Mouse (Mus musculus): Measurements from ENCODE around the gene Ugt1a9.
A peak's percentile ranks its signal among the peaks of the same experiment; 100 is the strongest.

Gene Ugt1a9

DNA sequence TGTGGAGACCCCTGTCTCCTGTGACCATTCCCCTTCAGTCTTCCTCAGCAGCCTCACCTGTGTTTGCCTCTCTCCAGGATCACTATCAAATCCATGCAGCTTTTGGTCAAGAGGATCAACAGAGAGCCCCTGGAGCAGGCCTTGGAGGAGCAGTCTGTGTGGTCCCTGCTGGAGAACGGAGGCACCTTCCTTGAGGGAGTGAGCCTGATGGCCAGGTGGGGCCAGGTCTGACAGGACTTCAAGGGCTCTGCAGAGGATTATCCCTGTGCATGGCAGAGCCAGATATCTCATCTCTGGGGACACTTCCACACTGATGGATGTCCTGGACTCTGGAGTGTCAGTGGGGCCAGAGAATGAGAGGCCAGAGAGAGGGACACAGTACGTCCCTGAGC, 184.9 kb downstream of the Ugt1a9 start:
- no peak for TF ChIP-seq GATA4 (IDR thresholded peaks at IDR 0.05; ENCODE audit: insufficient replicate concordance, low read length)

DNA sequence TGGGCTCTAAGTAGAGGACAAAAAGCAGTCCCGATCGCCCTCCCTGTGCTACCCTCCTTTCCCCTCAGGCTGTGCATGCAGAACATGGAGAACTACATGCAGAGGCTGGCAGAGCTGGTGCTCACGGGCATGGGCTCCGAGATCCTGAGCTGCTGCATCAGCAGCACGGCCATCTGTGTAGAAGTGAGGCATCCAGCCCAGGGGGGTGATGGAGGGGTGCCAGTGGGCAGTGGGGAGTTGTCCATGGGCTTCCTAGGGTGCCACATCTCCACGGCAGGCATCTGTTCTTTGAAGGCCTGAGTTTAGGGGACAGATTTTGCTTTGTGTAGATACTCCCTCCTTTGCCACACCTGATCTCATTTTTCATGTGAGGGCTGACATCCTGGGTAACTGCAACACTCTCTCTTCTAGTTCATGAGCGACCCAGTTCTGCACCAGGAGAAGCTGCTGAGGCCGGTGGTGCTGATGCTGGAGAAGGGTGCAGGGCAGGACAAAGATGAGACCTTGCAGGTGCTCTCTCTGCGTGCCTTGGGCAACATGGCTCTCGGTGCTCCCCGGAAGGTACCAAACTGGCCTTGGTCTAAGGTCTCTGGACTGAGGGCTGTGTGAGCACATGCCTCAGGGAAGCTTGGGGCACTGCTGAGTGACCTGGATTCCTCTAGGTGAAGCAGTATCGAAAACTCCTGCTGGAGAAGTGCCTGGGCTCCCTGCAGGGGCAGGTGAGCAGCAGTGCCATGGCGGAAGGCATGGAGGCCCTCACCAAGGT, 185.6 kb downstream of the Ugt1a9 start:
- TF ChIP-seq GATA4 (IDR thresholded peaks at IDR 0.05; ENCODE audit: insufficient replicate concordance, low read length), result no peak

GRCm38 (mm10) chr1:88256886-88257663, 186.5 kb downstream of the Ugt1a9 start:
- no peak for TF ChIP-seq GATA4 (IDR thresholded peaks at IDR 0.05; ENCODE audit: insufficient replicate concordance, low read length)

DNA sequence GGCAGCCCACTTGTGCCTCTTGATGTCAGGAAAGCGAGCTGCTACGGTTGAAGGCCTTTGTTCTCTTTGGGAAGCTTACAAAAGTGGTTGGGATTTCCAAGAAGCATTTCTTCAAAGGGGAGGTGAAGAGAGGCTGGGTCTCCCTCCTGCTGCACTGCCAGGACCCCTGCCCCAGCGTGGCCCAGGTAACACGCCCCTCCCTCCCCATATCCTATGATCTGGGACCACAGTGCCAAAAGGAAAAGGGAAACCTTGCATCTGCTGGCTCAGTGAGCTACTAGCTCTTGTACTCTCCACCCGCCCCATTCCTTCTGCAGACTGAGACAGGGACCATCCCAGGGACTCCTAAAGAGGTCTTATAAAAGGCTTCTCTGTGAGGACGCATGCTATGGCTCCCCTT, 187.1 kb downstream of the Ugt1a9 start:
- no peak for TF ChIP-seq GATA4 (IDR thresholded peaks at IDR 0.05; ENCODE audit: insufficient replicate concordance, low read length)

DNA sequence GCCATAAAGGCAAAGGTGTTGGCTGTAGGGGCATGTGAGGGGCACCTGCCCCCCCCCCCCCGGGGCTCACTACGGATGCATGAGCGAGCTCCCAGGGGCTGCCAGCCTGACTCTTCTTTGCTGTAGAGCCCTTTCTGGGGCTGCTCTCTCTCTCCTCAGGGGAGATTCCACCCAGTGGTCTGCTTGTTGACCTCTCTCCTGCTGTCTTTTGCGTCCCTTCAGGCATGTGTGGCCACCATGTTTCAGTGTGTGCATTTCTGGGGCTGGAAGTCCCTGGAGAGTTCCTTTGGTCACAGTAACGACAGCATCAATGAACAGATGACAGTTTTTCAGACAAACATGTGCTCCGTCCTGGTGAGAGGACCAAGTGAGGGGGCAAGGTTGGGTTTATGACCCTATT, 187.8 kb downstream of the Ugt1a9 start:
- no peak for TF ChIP-seq GATA4 (IDR thresholded peaks at IDR 0.05; ENCODE audit: insufficient replicate concordance, low read length)

DNA sequence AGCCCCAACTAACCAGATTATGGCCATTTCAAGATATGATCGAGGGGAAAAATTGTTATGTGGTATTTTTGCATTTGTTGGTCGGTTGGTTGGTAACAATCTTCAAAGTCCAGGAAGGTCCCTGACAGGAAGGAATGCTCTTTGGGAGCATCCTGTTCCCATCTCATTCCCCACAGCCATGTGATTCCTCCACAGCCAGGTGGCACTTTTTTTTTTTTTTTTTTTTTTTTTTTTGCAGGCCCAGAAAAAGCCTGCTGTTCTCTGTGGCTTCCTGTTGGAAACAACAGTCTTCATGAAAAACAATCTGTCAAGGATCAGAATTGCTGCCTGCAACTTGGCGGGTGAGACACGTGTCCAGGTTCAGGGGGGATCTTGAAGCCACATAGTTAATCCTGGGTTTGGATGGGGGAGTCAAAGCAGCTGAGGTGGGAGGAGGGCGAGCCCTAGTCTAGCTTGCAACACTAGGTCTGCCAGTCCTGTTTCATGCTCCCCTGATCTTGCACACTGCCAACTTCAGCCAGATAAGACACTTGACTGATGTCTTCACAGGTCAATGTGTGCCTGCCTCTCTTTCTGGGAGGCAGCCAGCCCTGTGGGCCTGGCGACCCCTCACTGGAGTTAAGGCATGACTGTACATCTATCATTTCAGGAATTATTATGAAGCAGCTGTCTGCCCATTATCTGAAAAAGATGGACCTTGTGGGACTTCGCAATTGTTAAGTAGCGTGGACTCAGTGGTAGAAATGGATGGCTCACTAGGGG, 188.5 kb downstream of the Ugt1a9 start:
- TF ChIP-seq GATA4 (IDR thresholded peaks at IDR 0.05; ENCODE audit: insufficient replicate concordance, low read length), result peak; percentile 85; the same call in 1 of the 2 replicates

DNA sequence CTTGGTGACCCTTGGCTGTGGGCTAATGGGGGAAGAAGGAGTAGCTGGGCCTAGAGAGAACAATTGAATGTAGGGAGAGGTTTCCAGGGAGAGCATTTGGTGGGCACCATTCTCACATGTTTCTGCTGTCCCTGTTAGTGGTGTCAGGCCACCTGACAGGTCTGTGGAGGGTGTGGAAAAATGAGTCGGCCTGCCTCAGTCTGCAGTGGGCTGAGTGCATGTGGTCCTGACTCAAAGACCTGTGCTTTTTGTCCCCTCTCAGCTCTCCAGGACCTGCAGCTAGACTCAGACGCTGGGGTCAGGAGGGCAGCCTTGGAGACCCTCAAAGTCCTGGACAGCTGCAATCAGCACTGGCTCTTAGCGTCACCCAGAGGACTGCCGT, 189.0 kb downstream of the Ugt1a9 start:
- no peak for TF ChIP-seq GATA4 (IDR thresholded peaks at IDR 0.05; ENCODE audit: insufficient replicate concordance, low read length)

DNA sequence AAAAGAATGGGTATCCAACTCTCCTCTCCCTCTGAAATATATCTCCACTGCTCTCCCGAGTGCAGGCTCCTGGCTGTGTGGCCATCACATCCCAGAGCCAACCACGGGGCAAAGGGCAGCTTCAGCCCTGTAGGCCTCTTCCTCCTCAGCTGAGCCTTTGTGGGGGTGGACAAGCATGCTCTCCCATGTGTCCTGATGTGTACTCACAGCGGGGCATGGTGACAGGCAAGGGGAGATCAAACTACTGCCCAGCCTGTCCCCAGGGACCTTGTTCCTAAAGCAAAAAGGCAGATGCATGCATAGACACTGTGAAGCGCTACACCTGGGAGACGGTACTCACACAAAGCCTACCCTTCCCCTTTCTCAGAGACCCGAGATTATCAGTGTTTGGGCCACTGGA, 189.5 kb downstream of the Ugt1a9 start:
- TF ChIP-seq GATA4 (IDR thresholded peaks at IDR 0.05; ENCODE audit: insufficient replicate concordance, low read length), result peak; percentile 27; the same call in 1 of the 2 replicates

GRCm38 (mm10) chr1:88260604-88261377, 190.2 kb downstream of the Ugt1a9 start:
- TF ChIP-seq GATA4 (IDR thresholded peaks at IDR 0.05; ENCODE audit: insufficient replicate concordance, low read length), result no peak

- no peak for TF ChIP-seq GATA4 (IDR thresholded peaks at IDR 0.05; ENCODE audit: insufficient replicate concordance, low read length)
Measured at GRCm38 (mm10) chr1:88261706-88262105, 191.1 kb downstream of the Ugt1a9 start.

GRCm38 (mm10) chr1:88262255-88262654, 191.7 kb downstream of the Ugt1a9 start:
- TF ChIP-seq GATA4 (IDR thresholded peaks at IDR 0.05; ENCODE audit: insufficient replicate concordance, low read length), result no peak

DNA sequence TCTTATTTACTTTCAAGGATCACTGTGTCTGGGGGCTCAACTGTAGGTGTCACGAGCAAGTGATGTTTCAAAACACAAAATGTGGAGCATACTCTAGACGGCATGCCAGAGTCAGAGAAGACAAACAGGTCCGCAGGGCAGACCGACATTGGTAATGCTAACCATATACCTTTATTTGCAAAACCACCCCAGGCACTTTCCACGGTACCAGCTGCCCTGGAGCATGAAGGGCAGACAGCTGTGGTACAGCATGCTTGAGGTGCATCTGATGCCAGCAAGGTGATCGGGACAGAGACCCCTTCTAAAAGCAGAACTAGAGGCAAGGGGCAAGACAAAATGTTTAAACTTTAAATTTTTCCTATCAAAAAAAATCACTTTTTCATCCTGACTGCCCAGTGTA, 192.4 kb downstream of the Ugt1a9 start:
- no peak for TF ChIP-seq GATA4 (IDR thresholded peaks at IDR 0.05; ENCODE audit: insufficient replicate concordance, low read length)

DNA sequence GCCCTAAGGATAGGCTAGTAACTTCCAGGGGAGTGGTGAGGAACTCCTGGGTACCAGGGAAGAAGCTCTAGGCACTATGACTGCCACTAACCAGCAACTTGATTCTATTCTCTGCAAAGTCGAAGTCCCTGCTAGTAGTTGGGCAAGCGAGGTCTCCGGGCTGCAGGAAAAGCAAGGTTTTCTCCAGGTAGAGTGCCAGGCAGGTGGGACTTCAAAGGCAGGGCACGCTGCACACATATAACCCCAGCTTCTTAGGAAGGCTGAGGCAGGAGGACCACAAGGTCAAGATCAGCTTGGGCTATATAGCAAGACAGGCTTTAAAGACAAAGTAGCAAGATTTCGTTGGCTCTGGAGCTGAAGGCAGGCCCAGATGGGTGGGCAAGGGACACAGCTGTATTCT, 193.2 kb downstream of the Ugt1a9 start:
- TF ChIP-seq GATA4 (IDR thresholded peaks at IDR 0.05; ENCODE audit: insufficient replicate concordance, low read length), result no peak

- TF ChIP-seq GATA4 (IDR thresholded peaks at IDR 0.05; ENCODE audit: insufficient replicate concordance, low read length), result no peak
Measured at GRCm38 (mm10) chr1:88264237-88264868, 193.8 kb downstream of the Ugt1a9 start.

DNA sequence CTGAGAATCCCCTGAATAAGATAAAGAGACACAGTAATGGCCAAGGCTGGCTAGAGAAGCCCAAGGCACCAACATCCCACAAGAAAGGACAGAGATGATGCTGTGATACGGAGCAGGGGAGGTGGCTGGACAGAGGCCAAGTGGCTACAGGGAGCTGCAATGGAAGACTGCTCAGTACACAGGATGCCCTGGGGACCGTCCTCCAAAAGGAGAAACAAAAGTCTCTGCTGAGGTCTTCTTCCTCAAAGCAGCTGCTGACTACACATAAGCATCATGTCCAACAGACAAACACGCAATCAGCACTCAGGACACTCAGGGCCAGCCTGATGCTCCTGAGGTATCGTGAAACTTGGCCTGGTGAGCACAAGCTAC, 194.3 kb downstream of the Ugt1a9 start:
- no peak for TF ChIP-seq GATA4 (IDR thresholded peaks at IDR 0.05; ENCODE audit: insufficient replicate concordance, low read length)

All from liver, adult (tissue).